Mouse (Mus musculus) Patski (cell line): ENCODE data around the gene Tent5c. TPM values are rescaled to one million over a fixed set of nuclear protein-coding genes. Genes with fewer than 3 reads are reported as not detected.
"Not testable (repeated sequence)": the region's sequence is repeated elsewhere in the genome, so short reads cannot be mapped to it uniquely, and the experiment has no call there.

Experiments used
- ATAC-seq: fragments of 100-300 bp; one replicate; pipeline ENCODE4 v1.8.0; 2021
- CTCF ChIA-PET: fragments of 350-600 bp; sonication (Branson Sonifier 250); formaldehyde crosslinking; loops from one replicate; lab custom pipeline; 2022; ENCODE audit warnings: inconsistent platforms; lab: Charles Lee
- POLR2A ChIA-PET: fragments of 350-600 bp; sonication (Branson Sonifier 250); formaldehyde crosslinking; loops from one replicate; lab custom pipeline; 2022; ENCODE audit warnings: antibody characterized with exemption, inconsistent platforms; lab: Charles Lee
- DNase-seq: peaks from one replicate; pipeline ENCODE4 v3.0.0-alpha.2; 2011; ENCODE audit warnings: low read depth, low spot score
- H3K27me3 ChIP-seq: fragments of 371-371 bp; one replicate; pipeline ENCODE4 v1.5.1; 2021
- CTCF ChIP-seq: fragments of 100-300 bp; IDR thresholded peaks from one replicate; pipeline ENCODE4 v1.5.1; 2021
- in situ Hi-C: fragments of 300-500 bp; cut with MboI; formaldehyde crosslinking; loops from 3 replicates; pipeline ENCODE4 v1.11.1; 2018; ENCODE audit warnings: low pct_unique_long_range_greater_than_20kb, mixed read lengths
- polyA plus RNA-seq: library from polyadenylated mRNA; unstranded; gene quantifications from one replicate; pipeline ENCODE4 v1.2.3, GENCODE M21; 2021

The Tent5c gene
- polyA plus RNA-seq, 1 experiment from 2014 or later: 8.4 TPM

GRCm38 (mm10) chr3:100429667-100430066 is 59.5 kb downstream of the Tent5c start:
- POLR2A ChIA-PET: interaction anchor here (1.0 kb wide), 1 partner anchor 58 kb away, joined by 3 read pairs; no protein-coding TSS in a partner anchor

GRCm38 (mm10) chr3:100427548-100427947 is 61.6 kb downstream of the Tent5c start:
- CTCF ChIA-PET: interaction anchor here (1.1 kb wide), 1 partner anchor 11 kb away, joined by 3 read pairs; no protein-coding TSS in a partner anchor
- H3K27me3 ChIP-seq: no peaks in the 10 kb centered on the region
- DNase-seq (no peak), ATAC-seq (no peak)
- no peak for TF ChIP-seq CTCF
- POLR2A ChIA-PET: no interaction called here
- in situ Hi-C loops: no loop called here

More at GRCm38 (mm10) chr3:100429667-100430066, 59.5 kb downstream of the Tent5c start:
- in situ Hi-C loops: no loop called here
- ATAC-seq (no peak), DNase-seq (no peak)
- no peaks in the 10 kb centered on the region for H3K27me3 ChIP-seq
- no peak for TF ChIP-seq CTCF
- CTCF ChIA-PET: no interaction called here

- CTCF ChIA-PET: interaction anchor here (0.8 to 7.6 kb wide), 32 partner anchors 10 to 152 kb away, joined by 3 to 46 read pairs (median 4); partner anchors contain the start of gene Tent5c
- in situ Hi-C loops: loop anchor here (5.0 kb wide), 2 partner anchors 130 to 235 kb away; no protein-coding TSS in a partner anchor
- TF ChIP-seq CTCF: peak; percentile 83
- no peaks in the 10 kb centered on the region for H3K27me3 ChIP-seq
- DNase-seq: no peak
- POLR2A ChIA-PET: interaction anchor here (0.6 to 1.5 kb wide), 6 partner anchors 10 to 132 kb away, joined by 3 read pairs; no protein-coding TSS in a partner anchor
- ATAC-seq: peak; percentile 51
Measured at GRCm38 (mm10) chr3:100422392-100423167, 66.5 kb downstream of the Tent5c start.

- CTCF ChIA-PET: interaction anchor here (1.3 to 7.6 kb wide), 10 partner anchors 10 to 234 kb away, joined by 3 to 46 read pairs (median 11); no protein-coding TSS in a partner anchor
- DNase-seq (no peak), ATAC-seq (no peak)
- no peaks in the 10 kb centered on the region for H3K27me3 ChIP-seq
- no peak for TF ChIP-seq CTCF
- POLR2A ChIA-PET: no interaction called here
- in situ Hi-C loops: loop anchor here (5.0 kb wide), 2 partner anchors 131 to 234 kb away; no protein-coding TSS in a partner anchor
Measured at GRCm38 (mm10) chr3:100421354-100421753, 67.8 kb downstream of the Tent5c start.

- ChIA-PET CTCF (interaction anchor here (1.3 to 7.6 kb wide), 4 partner anchors 10 to 234 kb away, joined by 3 to 46 read pairs (median 22); no protein-coding TSS in a partner anchor), POLR2A (no interaction called here)
- no peak for DNase-seq
- in situ Hi-C loops: loop anchor here (5.0 kb wide), 2 partner anchors 132 to 233 kb away; no protein-coding TSS in a partner anchor
- no peak for TF ChIP-seq CTCF
- no peak for ATAC-seq
- H3K27me3 ChIP-seq: no peaks in the 10 kb centered on the region
Measured at GRCm38 (mm10) chr3:100420691-100421056, 68.5 kb downstream of the Tent5c start.

GRCm38 (mm10) chr3:100419962-100420690 is 69.0 kb downstream of the Tent5c start:
- ChIA-PET POLR2A (no interaction called here), CTCF (interaction anchor here (1.3 to 7.6 kb wide), 5 partner anchors 9 to 233 kb away, joined by 3 to 46 read pairs (median 7); no protein-coding TSS in a partner anchor)
- DNase-seq: no peak
- in situ Hi-C loops: loop anchor here (5.0 kb wide), 2 partner anchors 132 to 233 kb away; no protein-coding TSS in a partner anchor
- no peak for TF ChIP-seq CTCF
- ATAC-seq: no peak
- no peaks in the 10 kb centered on the region for H3K27me3 ChIP-seq

- DNase-seq (no peak), ATAC-seq (no peak)
- H3K27me3 ChIP-seq: no peaks in the 10 kb centered on the region
- CTCF ChIA-PET: interaction anchor here (0.8 to 7.6 kb wide), 9 partner anchors 14 to 150 kb away, joined by 3 to 46 read pairs (median 3); no protein-coding TSS in a partner anchor
- no peak for TF ChIP-seq CTCF
- in situ Hi-C loops: no loop called here
- POLR2A ChIA-PET: interaction anchor here (0.5 kb wide), 1 partner anchor 137 kb away, joined by 3 read pairs; no protein-coding TSS in a partner anchor
Measured at GRCm38 (mm10) chr3:100418387-100418786, 70.7 kb downstream of the Tent5c start.

GRCm38 (mm10) chr3:100417772-100418311 is 71.3 kb downstream of the Tent5c start:
- H3K27me3 ChIP-seq: no peaks in the 10 kb centered on the region
- TF ChIP-seq CTCF: peak; percentile 50
- ATAC-seq (peak; percentile 32), DNase-seq (peak; percentile 61)
- ChIA-PET CTCF (interaction anchor here (0.8 to 7.6 kb wide), 8 partner anchors 14 to 150 kb away, joined by 3 to 46 read pairs (median 4); no protein-coding TSS in a partner anchor), POLR2A (interaction anchor here (0.5 kb wide), 1 partner anchor 138 kb away, joined by 3 read pairs; no protein-coding TSS in a partner anchor)
- in situ Hi-C loops: no loop called here

GRCm38 (mm10) chr3:100415671-100416070 is 73.5 kb downstream of the Tent5c start:
- DNase-seq (no peak), ATAC-seq (no peak)
- ChIA-PET CTCF (interaction anchor here (1.0 to 2.3 kb wide), 4 partner anchors 20 to 147 kb away, joined by 3 to 8 read pairs (median 4); no protein-coding TSS in a partner anchor), POLR2A (interaction anchor here (0.6 kb wide), 1 partner anchor 447 kb away, joined by 3 read pairs; no protein-coding TSS in a partner anchor)
- H3K27me3 ChIP-seq: no peaks in the 10 kb centered on the region
- in situ Hi-C loops: no loop called here
- TF ChIP-seq CTCF: no peak

- ChIA-PET CTCF (interaction anchor here (1.2 to 6.0 kb wide), 3 partner anchors 8 to 21 kb away, joined by 4 to 37 read pairs (median 10); no protein-coding TSS in a partner anchor), POLR2A (interaction anchor here (0.6 kb wide), 1 partner anchor 248 kb away, joined by 3 read pairs; no protein-coding TSS in a partner anchor)
- ATAC-seq: not testable (repeated sequence)
Measured at GRCm38 (mm10) chr3:100413586-100413985, 75.5 kb downstream of the Tent5c start.

More at GRCm38 (mm10) chr3:100413586-100413985, 75.5 kb downstream of the Tent5c start:
- DNase-seq, H3K27me3 ChIP-seq, in situ Hi-C loops: not testable (repeated sequence)
